Mouse (Mus musculus): ENCODE measurements at regions not wholly inside any gene's neighbourhood (a gene's known extent, or its start where the extent isn't known, plus 50 kb on each side); places are given as distances from the start of the nearest gene placed in this dataset.

DNA sequence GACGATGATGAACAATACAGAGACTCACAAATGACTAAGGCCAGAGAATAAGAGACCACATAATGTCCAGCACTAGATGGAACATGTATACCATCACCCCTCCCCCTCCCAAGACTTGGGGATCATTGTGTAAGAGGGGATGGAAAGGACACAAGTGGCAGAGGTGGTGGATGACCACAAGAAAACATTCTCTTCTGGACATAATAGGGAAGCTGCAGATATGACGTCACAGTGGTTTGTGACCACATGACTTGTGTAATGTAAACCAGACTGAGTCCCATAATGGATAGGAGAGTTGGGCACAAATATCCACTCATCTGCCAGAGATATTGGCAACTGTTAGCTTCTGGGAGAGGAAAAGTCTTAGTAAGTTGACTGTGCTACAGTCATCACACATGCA is 630.7 kb downstream of the Kcnj2 start:
- in situ Hi-C loops (cut with MboI, MseI): no loop called here

- in situ Hi-C loops (cut with MboI, MseI): no loop called here
Measured at GRCm38 (mm10) chr11:111699862-111700261, 633.9 kb downstream of the Kcnj2 start.

DNA sequence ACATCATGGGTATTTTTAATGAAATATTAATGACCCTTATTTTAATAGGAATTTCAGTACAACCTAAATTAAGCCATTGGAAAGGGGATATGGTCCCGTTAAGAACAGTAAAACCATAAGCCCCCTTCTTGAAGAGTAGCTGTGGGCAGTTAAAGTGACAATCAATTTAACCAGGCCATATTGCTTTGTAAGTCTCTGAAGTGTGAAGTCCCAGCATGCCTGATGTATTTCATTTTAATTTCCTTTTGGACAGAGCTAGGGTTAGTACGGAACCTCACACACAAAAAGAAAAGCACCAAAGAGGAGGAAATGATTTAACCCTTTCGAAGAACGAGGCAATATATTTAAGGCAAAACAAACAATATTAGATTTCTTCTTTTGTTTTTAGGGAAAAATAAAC is 640.9 kb downstream of the Kcnj2 start:
- in situ Hi-C loops (cut with MboI, MseI): no loop called here

- in situ Hi-C loops (cut with MboI, MseI): loop anchor here (10.0 kb wide), 1 partner anchor 1869 kb away; no protein-coding TSS in a partner anchor
Measured at GRCm38 (mm10) chr11:111715401-111715800, 649.4 kb downstream of the Kcnj2 start.

DNA sequence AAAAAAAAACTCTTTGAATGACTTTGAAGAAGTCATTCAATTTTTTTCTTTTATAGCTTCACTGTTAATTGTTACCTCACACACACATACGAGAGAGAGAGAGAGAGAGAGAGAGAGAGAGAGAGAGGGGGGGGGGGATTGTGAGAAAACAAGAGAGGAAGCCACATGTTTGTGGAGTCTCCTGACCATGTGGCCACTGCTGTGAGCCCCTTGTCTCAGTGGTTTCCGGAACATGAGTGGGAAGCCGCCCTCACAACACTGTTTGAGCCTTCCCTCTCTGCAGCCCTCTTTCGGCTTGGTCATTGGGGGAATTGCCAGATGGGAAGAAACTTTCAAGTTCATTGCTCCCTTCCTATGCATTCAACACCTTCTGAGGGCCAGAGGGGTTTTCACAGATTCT is 656.3 kb downstream of the Kcnj2 start:
- in situ Hi-C loops (cut with MboI, MseI): no loop called here

DNA sequence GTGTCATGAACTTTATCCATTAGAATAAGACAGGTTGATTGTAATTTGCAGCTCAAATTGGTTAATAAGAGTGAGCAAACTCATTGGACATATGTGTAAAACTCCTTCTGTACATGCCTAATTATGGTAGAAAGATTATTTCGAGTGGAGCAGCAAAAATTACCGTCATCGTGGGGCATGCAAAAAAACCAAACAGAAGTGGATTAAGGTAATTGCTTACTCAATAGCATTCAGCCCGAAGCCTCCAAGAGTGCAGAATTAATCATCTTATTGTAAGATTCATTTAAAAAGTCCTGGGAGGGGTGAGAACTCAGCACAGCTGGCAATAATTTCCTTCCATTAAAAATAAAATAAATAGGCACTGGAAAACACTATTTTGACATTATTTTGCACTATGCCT is 662.2 kb downstream of the Kcnj2 start:
- in situ Hi-C loops (cut with MboI, MseI): no loop called here

GRCm38 (mm10) chr11:111732096-111732495 is 666.1 kb downstream of the Kcnj2 start:
- in situ Hi-C loops (cut with MboI, MseI): no loop called here

DNA sequence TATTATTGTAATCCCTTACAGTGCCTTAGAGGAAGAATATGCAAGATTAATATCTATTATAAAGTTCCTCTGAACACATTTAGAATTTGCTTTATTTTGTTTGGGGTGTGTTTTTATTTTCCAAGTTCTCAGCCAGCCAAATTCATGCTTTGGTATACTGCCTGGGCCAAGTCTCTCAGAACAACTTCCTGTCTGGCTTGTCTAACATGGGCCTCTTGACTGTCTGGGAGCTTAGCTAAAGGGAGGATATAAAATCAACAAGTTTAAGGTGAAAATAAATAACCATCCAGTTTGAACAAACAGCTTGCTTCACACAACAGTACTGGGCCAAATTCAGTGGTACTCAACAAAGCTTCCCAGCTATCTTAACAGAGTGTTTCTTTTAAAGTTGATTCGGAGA is 669.5 kb downstream of the Kcnj2 start:
- in situ Hi-C loops (cut with MboI, MseI): no loop called here

DNA sequence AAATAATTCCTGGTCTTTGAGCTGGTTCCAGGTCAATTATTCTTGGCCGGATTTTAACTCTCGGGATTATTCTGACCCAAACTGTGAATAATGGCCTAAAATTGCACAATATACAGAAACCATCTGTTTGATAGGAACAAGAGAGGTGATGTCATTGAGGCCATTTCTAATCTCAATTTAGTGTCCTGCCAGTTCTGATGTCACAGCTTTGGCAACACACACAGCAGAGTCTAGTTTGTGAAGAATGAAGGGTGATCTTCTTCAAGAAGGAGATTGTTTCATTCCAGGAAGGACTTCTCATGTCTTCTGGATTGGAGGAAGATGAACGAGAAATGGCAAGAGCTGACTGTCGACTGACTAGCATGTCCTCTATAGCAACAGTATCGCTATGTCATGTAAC is 670.0 kb downstream of the Kcnj2 start:
- in situ Hi-C loops (cut with MboI, MseI): no loop called here

DNA sequence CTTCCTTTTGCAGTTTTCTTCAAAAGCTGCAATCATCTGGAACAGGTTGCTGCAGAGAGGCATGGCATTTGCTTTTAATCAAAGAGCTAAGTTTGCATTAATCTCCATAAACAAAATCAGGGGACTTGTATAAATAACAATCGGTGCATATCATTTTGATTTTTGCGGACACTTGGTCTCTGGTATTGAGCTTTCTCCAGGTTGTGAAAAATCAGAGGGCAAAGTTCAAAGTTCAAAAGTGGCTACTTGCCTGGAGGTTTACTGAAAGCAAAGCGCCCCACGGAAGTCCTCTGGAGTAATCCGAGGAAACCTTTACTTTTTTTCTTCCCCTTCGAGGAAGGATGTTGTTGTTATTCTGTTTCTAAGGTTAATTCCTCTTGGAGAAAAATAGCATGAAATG is 677.4 kb downstream of the Kcnj2 start:
- in situ Hi-C loops (cut with MboI, MseI): no loop called here

DNA sequence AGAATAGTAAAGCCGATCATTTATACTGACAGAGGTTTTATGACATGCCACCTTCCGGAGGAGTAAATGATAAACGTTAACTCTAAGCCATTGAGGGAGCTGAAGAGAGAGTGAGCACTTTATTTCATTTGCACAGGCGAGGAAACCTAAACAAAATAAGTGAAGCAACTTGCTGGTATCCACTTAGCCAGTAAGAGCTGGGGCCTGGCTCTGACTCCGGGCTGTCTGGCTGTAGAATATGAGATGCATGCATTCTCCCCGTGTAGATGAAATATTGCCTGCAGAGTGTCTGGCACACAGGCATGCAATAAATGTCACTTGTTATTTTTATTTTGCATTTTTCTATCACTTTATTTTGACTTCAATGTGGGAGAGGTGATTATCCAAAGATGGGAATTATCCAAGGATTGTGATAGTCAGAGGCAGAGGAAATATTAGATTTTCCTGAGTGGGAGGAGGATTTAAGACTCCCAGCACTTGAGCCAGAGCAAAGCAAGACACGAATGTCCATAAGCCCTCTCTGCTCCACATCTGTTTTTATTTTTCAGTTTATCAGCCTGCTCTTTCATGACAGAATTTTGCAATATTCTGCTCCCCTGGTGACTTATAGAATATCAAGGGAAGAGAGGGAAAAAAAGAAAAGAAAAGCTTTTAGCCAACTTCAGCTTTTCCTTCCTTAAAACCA is 681.4 kb downstream of the Kcnj2 start:
- in situ Hi-C loops (cut with MboI, MseI): no loop called here

DNA sequence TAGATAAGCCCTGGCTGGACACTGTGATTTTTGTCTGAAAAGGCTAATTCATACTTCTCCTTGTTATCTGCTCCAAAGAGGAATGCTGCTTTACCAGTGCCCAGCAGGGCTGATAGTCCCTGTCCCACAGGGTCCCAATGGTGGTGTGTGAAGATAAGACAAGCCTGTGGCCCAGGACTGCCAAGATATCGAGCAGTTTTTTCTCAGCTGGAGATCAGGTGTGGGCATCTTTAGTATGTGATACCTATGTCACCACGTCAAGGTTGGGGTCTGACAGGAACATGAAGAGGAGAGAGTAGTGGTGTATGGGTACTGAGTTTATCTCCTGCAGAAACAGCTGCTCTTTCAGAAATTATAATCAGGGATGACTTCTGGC is 682.0 kb downstream of the Kcnj2 start:
- in situ Hi-C loops (cut with MboI, MseI): no loop called here

DNA sequence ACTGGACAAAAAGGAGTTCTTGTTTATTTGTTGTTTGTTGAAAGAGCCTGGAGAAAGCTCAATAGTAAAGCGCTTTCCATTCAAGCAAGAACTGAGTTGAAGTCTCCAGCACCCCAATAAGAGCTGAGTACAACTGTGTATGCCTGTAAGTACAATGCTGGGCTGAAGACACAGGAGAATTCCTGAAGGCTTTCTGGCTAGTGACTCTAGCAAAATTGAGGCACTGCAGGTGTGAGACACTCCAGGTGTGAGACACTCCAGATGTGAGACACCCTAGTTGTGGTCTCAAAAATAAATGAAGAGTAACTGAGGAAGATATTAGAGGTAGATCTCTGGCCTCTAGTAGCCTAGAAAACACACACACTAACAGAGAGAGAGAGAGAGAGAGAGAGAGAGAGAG is 682.5 kb downstream of the Kcnj2 start:
- in situ Hi-C loops (cut with MboI, MseI): no loop called here

DNA sequence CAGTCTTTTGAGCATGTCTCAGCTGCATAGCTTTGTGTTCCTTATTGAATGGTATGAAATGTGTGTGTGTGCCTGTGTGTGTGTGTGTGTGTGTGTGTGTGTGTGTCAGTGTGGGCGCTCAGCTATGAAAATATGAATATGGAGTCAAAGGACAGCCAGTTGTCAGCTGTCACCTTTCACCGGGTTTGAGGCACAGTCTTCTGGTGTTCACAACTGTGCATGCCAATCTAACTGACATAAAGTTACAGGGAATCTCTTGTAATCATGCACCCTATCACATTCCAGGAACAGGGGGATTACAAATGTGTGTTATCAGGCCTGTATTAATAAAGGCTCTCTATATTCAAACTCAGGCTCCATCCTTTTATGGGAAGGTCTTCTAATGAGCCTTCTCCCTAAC is 688.8 kb downstream of the Kcnj2 start:
- in situ Hi-C loops (cut with MboI, MseI): loop anchor here (10.0 kb wide), 1 partner anchor 1060 kb away; no protein-coding TSS in a partner anchor

GRCm38 (mm10) chr11:111763081-111763480 is 697.1 kb downstream of the Kcnj2 start:
- in situ Hi-C loops (cut with MboI, MseI): no loop called here

DNA sequence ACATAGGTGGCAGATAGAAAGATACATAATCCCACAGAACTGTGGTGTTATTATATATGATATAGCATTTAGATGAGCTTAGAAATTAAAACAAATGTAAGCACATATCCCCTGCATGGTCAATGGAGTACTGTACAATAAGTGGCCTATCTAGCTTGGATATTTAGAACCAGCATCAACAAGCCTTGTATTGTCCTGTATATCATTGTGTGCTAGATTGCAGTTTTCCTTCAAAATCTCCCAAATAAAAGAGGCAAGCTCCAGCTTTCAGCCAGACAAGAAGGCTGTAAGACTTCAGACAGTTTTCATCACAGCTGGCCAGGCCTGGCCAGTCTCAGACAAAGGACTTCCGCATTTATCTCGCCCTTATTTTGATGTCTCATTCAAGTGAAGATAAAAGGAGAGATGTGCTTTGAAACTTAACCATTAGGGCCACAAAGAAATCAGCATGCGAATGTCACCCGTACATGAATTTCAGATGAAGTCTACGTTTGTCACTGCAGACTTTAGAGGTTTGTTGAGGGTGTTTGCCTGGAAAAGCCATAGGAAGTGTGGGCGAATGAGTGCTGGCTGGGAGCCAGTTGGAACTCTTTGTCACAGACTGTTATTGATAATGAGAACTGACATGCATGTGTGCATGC is 700.5 kb downstream of the Kcnj2 start:
- in situ Hi-C loops (cut with MboI, MseI): no loop called here

DNA sequence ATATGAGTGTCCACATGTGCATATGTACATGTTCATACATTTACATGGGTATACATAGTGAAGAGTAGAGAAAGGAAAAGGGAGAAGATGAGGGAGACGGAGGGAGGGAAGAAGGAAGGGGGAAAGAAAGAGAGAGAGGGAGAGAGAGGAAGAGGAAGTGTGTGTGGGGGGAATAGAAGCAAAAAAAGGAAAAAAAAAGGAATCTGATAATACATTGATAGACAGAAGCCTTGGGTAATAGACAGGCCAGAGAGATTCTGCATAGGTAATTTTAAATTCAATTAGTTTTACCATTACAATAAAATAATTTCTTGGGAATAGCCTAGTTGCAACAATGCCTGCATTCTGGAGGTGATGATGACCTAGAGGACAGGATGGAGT is 701.0 kb downstream of the Kcnj2 start:
- in situ Hi-C loops (cut with MboI, MseI): no loop called here

GRCm38 (mm10) chr11:111774108-111774679 is 708.2 kb downstream of the Kcnj2 start:
- in situ Hi-C loops (cut with MboI, MseI): no loop called here

GRCm38 (mm10) chr11:111781321-111781720 is 715.4 kb downstream of the Kcnj2 start:
- in situ Hi-C loops (cut with MboI, MseI): no loop called here

DNA sequence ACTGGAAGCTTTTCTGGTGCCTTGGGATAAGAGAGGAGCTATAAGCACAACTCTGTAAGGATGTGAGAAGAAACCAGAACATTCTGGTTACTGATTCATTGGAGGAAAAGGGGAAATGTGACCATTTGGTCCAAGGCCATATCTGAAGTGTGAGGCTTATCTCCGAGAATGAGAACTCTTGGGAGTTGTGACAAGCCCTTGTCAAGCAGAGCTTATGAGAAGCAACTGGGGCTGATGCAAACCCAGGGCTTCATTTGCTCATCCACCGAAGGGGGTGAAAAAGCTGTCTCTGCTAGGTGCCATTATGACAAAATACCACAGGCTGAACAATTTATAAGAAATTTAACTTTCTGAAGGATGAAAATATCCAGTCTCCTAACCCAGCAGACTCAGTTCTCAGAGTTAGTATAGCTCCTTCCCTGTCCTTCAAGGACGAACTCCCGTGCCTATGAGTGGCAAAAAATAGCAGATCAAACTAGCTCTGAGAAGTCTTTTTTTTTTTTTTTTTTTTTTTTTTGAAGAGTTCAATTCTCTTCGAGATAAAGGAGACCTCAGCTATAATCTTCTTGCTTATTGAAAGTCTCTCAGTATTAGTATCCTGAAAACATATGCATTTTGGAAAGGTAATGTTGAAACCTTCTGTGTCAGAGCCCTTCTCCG is 725.4 kb downstream of the Kcnj2 start:
- in situ Hi-C loops (cut with MboI, MseI): no loop called here

- in situ Hi-C loops (cut with MboI, MseI): no loop called here
Measured at GRCm38 (mm10) chr11:111801033-111801432, 735.1 kb downstream of the Kcnj2 start.

DNA sequence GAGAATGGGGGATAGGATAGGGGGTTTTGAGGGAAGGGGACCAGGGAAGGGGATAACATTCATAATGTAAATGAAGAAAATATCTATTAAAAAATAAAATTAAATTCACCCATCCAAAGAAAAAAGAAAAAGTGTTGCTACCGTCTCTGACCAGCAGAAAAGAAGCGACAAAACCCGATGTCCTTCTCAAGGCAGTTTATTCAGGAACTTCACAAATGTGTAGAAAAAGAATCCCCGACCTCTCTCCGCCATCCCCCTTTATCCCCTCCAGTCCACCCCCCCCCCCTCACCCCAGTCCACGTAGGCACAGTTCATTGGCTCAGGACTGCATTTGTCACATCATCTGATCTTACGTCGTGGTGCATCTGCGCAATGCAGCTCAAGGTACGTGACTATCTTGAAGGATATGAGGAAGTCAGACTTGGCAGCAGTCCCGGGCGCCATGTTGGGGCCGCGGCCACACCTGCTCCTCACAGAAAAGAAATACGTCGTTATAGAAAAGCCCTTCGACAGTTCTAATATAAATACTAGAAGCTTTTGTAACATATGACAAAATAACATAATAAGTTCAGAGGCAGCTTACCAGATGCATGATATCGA is 750.3 kb downstream of the Kcnj2 start:
- in situ Hi-C loops (cut with MboI, MseI): no loop called here

All from T-helper 1 cell (primary cell).